Mouse (Mus musculus) adrenal gland, adult 8-10 months (tissue): Measurements from ENCODE around the gene Trpm2. TPM values are rescaled to one million over a fixed set of nuclear protein-coding genes. Genes with fewer than 3 reads are reported as not detected.

Experiments used
- DNase-seq: peaks from one replicate; pipeline ENCODE4 v3.0.0; 2022
- total RNA-seq, 4 experiments: library from RNA; stranded (reverse); gene quantifications; 2 replicates each; pipeline ENCODE4 v1.2.4; 2022

The Trpm2 gene
- total RNA-seq, 4 experiments from 2014 or later = 2.2 to 10.4 (median 7.6) TPM

GRCm38 (mm10) chr10:77902211-77902893, 68.0 kb downstream of the Trpm2 start, which contains the start of gene Lrrc3:
Gene Lrrc3, minus strand, starts transcription at chr10:77902536.
- DNase-seq = peak; percentile 25

DNA sequence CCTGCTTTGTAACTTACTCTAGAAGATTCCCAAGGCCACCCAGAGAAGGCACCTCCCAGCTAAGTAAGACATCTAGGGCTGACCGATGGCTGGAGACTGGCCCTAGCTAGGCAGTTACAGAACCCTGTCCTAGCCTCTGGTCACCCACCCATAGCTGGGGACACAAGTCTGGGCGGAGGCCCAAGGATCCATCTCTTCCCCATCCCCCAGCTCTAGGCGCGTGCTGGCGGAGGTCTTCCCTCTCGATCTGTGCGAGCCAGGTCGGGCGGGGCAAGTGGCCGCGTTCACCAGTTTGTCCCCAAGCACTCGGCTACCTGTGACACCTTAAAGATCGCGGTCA, 68.5 kb downstream of the Trpm2 start:
- peak; percentile 19 for DNase-seq

DNA sequence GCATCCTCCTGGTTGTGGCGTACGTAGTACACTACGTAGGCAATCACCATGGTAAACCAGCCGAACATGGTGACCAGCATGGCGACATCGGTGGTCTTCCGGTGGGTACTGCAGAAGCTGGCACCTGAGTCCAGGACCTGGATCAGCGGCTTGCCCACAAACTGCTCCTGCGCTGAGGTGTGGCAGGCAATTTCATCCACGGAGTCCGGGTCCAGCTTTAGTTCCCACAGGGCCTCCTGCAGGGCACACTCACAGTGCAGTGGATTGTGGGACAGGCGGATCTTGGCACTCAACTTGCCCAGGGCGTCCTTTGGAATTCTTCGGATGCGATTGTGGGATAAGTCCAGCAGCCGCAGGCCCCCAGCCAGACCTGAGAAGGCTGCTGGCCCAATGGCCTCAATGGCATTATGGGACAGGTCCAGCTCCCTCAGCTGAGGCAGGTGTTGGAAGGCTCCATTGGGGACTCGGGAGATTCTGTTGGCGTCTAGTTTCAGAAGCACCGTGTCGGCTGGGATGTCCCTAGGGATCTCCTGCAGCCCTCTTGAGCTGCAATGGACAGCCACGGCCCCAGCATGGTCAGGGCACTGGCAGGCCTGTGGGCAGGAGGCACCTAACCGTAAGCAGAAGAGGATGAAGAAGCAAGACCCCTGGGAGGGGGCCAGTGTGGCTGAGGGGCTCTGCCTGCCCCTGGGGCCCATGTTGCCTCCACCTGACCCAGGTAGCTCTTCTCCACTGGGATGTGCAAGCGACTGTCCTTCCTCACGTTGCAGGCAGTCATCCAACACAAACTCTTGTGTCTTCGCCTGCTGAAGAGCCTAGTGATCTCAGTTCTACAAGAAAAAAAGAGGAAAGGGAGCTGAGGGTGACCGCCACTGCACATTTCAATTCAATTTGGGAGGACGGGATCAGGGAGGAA, 69.2 kb downstream of the Trpm2 start:
- no peak for DNase-seq

DNA sequence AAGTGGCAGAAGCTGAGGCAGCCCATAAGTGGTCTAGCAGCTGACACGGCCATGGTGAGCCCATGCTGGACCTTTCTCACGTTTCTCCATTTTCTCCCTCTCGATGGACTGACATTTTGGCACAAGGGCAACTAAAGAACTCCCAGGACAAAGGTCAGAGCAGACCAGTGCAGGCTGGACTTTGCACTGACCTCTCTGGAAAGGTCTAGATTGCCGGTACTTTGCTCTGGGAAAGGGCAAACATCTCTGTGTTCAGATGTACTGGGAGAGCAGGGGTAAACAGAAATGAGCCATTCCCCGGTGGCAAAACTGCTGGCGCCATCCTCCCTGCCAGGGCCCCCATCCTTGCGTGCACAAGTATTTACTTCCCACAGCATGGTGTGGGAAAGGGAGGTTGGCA, 70.2 kb downstream of the Trpm2 start:
- no peak for DNase-seq

DNA sequence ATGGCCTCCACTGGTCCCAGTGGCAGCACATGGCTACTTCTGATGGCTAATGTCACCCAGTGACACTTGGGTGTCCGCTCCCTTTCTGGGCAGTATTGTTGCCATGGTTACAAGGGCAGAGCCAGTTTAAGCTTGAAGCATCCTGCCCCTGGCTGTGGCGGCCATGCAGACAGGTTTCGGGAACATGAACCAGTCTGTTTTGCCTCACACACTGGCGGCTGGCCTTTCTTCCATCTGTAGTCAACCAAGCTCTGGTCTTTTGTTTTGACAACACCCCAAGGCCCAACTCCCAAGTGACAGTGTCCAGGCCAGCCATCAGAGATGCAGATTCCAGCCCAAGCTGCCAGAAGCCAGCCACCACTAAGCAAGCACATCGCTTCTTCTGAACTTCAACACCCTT, 74.8 kb downstream of the Trpm2 start:
- no peak for DNase-seq

DNA sequence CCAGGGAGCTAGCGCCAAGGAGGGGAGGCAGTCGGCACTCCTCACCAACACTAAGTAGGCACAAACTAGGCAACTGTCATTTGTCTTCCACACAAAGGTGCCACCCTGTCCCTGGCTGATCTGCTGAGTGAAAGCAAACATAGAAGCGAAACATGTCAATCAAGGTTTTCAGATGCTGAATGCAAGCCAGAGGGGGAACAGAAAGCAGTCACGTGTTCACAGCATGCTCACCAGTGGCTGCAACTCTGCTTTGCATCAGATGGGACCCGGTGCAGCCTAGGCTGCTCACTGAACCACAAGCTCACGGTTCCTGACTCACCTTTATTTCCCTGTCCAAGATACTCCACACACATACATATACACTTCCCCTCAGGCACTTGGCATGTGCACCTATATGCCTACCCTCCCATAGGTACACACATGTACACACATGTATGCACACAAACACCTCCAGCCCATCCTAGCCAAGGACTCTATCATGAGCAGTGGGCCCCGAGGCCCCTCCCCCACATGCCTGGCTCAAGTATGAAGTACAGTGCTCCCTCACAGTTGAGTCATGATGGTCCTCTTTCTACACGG, 79.3 kb downstream of the Trpm2 start:
- DNase-seq = no peak

DNA sequence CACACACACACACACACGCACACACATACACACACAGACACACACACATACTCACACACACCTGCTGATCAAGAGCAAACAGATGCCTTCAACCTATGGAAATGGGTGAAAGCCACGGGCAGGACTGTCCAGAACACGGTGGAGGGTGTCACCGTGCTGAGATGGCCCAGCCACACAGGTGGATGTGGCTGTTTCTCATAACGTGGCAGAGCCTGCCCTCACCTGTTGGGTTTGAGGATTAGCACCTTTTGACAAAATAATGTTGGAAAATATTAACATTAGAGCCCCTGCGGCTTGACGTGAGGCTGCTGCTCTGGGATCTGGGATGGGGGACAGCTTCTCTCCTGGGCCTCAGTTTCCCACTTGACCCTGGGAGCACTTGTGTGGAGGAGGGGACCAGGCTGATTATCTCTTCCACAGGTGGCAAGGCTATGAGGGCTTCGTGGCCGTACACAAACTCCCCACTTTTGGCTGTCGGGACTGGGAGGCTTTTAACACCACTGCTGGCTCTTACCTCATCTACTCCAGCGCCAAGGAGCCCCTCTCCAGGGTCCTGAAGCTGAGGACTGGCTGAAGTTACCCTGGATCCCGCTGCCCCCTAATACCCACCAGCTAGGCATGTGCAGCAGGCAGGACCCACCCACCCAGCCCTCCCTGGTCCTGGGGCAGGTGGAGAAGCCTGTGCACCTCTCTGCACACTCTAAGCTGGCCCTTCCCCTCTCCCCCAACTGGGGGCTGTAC, 84.2 kb downstream of the Trpm2 start:
- no peak for DNase-seq

DNA sequence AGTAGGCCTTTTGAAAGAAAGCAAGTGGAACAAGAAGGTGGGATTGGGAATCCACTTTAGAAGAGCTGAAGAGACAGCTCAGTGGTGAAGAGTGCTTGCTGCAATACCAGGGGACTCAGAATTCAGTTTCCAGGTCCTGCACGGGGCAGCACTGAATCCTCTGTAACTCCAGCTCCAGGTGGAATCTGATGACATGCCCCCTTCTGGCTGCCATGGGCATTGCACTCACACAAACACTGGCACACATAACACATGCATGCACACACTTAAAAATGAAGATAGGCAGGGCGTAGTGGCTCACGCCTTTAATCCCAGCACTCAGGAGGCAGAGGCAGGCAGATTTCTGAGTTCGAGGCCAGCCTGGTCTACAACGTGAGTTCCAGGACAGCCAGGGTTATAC, 87.8 kb downstream of the Trpm2 start:
- no peak for DNase-seq

DNA sequence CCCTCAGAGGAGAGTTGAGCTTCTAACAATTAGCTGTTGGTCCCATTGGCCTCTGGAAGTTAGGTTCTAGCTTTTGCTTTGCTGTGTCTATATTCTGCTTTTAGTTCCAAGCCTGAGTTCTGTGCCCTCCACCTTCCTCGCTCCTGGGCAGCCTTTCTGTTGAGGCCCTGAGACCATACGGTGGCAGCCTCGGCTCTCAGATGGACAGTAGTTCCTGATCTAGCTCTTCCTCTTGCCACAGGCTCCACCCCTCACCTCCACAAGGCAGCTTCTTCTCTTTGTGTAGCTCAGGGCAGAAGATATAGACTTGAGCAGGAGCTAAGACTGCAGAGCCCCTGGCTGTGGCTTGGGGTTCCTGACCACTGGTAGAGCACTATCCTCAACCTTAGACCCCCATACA, 90.1 kb downstream of the Trpm2 start:
- DNase-seq = no peak

DNA sequence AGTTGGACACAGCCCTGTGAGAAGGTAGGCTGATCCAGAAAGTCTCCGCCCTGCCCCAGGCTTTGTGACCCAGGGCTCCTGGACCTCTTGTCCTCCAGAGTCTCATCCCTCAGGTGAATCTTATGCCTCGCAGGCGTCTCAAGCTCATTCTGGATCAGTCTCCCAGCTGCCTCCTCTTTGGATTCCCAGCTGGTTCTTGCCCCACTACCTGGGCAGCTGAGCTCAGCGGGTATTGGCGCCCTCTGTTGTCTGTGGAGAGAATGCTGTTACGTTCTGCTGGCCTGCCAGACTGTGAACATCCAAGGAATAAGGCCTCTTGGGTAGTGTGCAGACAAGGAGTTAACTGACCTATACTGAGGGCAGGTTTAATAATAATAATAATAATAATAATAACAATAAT, 91.4 kb downstream of the Trpm2 start:
- DNase-seq = no peak

DNA sequence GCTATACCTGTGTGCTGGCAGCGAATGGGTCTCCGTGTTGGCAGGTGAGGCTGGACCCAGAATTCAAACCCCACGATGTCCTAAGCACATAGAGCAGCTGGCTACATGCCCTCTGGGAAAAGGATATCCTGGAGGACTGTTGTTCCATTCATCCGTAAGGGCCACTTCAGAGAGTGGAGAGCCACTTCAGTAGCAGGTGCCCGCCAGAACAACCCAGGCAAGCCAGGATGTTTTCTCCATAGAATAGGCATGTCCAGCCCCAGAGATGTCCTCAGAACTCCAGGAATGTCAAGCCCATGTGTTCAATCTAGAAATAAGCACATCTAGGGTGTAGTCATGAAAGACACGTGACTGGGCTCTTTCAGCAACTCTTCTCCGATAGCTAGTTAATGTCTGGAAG, 100.7 kb downstream of the Trpm2 start:
- DNase-seq = no peak

- DNase-seq = no peak
These were observed 102.8 kb downstream of the Trpm2 start for GRCm38 (mm10) chr10:77867546-77867945.

- no peak for DNase-seq
These were observed 105.6 kb downstream of the Trpm2 start for GRCm38 (mm10) chr10:77864762-77865143.

DNA sequence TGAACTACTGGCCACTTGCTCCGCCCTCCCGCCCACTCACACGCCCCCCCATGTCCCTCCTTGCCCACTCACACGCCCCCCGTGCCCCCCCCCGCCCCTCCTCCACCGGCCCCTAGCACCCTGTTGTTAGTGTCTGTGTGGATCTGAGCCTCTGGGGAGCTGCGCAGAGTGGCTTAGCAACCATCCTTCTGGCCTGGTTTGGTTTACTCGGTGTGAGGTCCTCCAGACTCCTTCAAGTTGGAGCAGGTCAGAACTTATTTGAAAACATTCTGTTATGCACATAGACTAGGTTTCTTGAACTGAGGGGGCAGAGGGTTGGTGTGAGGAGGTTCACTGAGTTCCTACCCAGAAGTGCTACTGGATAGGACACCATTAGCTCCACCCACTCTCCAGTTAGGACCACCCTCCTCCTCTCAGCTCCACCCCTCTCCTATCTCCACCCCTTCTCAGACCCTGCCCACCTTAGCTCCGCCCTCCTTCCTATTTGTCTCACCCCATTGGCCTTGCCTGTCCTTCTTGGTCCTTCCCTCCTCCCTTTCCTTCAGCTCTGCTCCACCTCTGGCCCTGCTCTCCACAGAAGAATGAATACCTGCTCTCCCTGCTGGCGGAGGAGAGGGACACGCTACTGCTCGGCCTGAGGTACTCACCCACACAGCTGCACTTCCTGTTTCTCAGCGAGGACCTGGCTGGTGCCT, 106.1 kb downstream of the Trpm2 start:
- DNase-seq = peak; percentile 29

DNA sequence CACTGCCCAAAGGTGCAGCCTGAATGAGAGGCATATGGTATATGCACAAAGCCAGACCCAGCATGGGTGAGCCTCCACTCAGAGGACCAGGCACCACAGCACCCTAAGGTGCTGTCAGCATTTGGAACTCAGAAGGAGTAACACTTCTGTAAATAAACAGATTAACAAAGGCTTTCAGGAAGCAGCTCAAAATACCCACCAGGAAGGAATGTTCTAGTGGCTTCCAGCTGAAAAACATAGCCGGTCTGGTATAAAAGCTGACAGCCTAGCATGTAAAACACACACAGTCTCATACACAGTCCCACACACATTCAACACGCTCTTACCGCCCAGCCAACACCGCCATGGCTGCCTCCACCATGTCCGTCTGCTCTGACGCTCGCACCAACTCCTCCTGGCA, 108.7 kb downstream of the Trpm2 start, which contains the start of gene Gm3285:
TSS of gene Gm3285 (plus strand) at position 301 of the 400 bp plus-strand sequence.
- no peak for DNase-seq

Other genes starting within 250 kb of the Trpm2 start
- not detected for gene Krtap12-1, start 250.0 kb downstream of the Trpm2 start, total RNA-seq
- gene Gm10100, start 244.1 kb downstream of the Trpm2 start, total RNA-seq = not detected
- not detected for gene Gm18596, start 227.9 kb downstream of the Trpm2 start, total RNA-seq
- gene Gm9736, start 219.2 kb downstream of the Trpm2 start, total RNA-seq = not detected
- gene Gm3233, start 210.9 kb downstream of the Trpm2 start, total RNA-seq = not detected
- gene Gm3238, start 199.2 kb downstream of the Trpm2 start, total RNA-seq = not detected
- not detected for gene Gm7138, start 193.6 kb downstream of the Trpm2 start, total RNA-seq
- gene Gm3250, start 188.0 kb downstream of the Trpm2 start, total RNA-seq = not detected
- not detected for gene Gm7137, start 182.4 kb downstream of the Trpm2 start, total RNA-seq
- gene Gm9639, start 175.5 kb downstream of the Trpm2 start, total RNA-seq = not detected
- gene Gm19668, start 171.4 kb downstream of the Trpm2 start, total RNA-seq = not detected
- gene Gm9507, start 158.7 kb downstream of the Trpm2 start, total RNA-seq = not detected
- not detected for gene Gm2696, start 155.9 kb downstream of the Trpm2 start, total RNA-seq
- not detected for gene Krtap10-4, start 143.5 kb downstream of the Trpm2 start, total RNA-seq
- not detected for gene Krtap10-10, start 134.6 kb downstream of the Trpm2 start, total RNA-seq
- gene Gm36176, start 123.8 kb downstream of the Trpm2 start, total RNA-seq = not detected
- gene Gm10318, start 117.7 kb downstream of the Trpm2 start, total RNA-seq = not detected
- gene Gm3285, start 108.6 kb downstream of the Trpm2 start, total RNA-seq = not detected
- gene Lrrc3, start 68.0 kb downstream of the Trpm2 start, total RNA-seq = 10 to 100 TPM in 1 of 4 experiments, 1 to 10 TPM in 3; 5.5 to 10.8 (median 7.3) TPM
- gene 1810043G02Rik, start 8.0 kb upstream of the Trpm2 start, total RNA-seq = 10 to 100 TPM; 18.8 to 41.2 (median 28.6) TPM
- 100 to 1,000 TPM in 1 of 4 experiments, 10 to 100 TPM in 3; 79.7 to 108 (median 89.6) TPM for gene Pfkl, start 39.5 kb upstream of the Trpm2 start, total RNA-seq
- 10 to 100 TPM in 3 of 4 experiments, 1 to 10 TPM in 1; 4.3 to 41.2 (median 20.8) TPM for gene Dnmt3l, start 71.4 kb upstream of the Trpm2 start, total RNA-seq
- gene Aire, start 73.0 kb upstream of the Trpm2 start, total RNA-seq = not detected
- gene Icosl, start 98.7 kb upstream of the Trpm2 start, total RNA-seq = 10 to 100 TPM; 17.7 to 20.6 (median 18.7) TPM
- 100 to 1,000 TPM; 187 to 284 (median 230) TPM for gene D10Jhu81e, start 199.2 kb upstream of the Trpm2 start, total RNA-seq
- 10 to 100 TPM; 20.1 to 22.4 (median 21.3) TPM for gene Pwp2, start 214.6 kb upstream of the Trpm2 start, total RNA-seq